Mouse (Mus musculus) erythroblast, embryonic 14.5 days (primary cell): ENCODE results near the gene AU021092.

ENCODE experiments used
- GATA1 ChIP-seq: IDR thresholded peaks from 2 replicates; pipeline ENCODE4 v1.6.1; 2012; ENCODE audit warnings: low read length, inconsistent platforms, mixed read lengths
- TAL1 ChIP-seq: IDR thresholded peaks from 3 replicates; pipeline ENCODE4 v1.6.1; 2012; ENCODE audit warnings: low read length, inconsistent platforms, mixed read lengths

GRCm38 (mm10) chr16:5195080-5195479 lies 27.0 kb downstream of the AU021092 start:
- TF ChIP-seq GATA1 = no peak
- no peak for TF ChIP-seq TAL1
